Mouse (Mus musculus) embryonic fibroblast, embryonic 13.5 days (primary cell): ENCODE data around the gene Cd96. TPM values are rescaled to one million over a fixed set of nuclear protein-coding genes. Genes with fewer than 3 reads are reported as not detected.

Experiments used
- H3K27ac ChIP-seq: 2 replicates; pipeline ENCODE4 v1.5.1; 2012; ENCODE audit warnings: low read length, control low read depth, inconsistent platforms; ENCODE audit not compliant: insufficient read depth
- H3K4me1 ChIP-seq: 2 replicates; pipeline ENCODE4 v1.6.1; 2011; ENCODE audit warnings: low read length; ENCODE audit not compliant: control insufficient read depth, insufficient read depth
- H3K4me3 ChIP-seq: 2 replicates; pipeline ENCODE4 v1.5.1; 2011; ENCODE audit warnings: mild to moderate bottlenecking, control low read depth, low read length; ENCODE audit not compliant: insufficient read depth
- CTCF ChIP-seq: IDR thresholded peaks from 2 replicates; pipeline ENCODE4 v1.5.1; 2011; ENCODE audit warnings: mild to moderate bottlenecking, control low read depth, low read length, moderate library complexity, borderline replicate concordance; ENCODE audit not compliant: insufficient read depth
- POLR2A ChIP-seq: IDR thresholded peaks from 2 replicates; pipeline ENCODE4 v1.6.1; 2011; ENCODE audit warnings: low read depth, mild to moderate bottlenecking, control low read depth, low read length, moderate library complexity
- polyA plus RNA-seq: library from polyadenylated mRNA; stranded (reverse); fragments of >200 nt; gene quantifications from 2 replicates; pipeline ENCODE4 v1.2.4, GENCODE M21; 2011; ENCODE audit warnings: low read depth; ENCODE audit not compliant: missing spikeins, insufficient read length

The Cd96 gene
- polyA plus RNA-seq, 1 experiment = 0.32 TPM

DNA sequence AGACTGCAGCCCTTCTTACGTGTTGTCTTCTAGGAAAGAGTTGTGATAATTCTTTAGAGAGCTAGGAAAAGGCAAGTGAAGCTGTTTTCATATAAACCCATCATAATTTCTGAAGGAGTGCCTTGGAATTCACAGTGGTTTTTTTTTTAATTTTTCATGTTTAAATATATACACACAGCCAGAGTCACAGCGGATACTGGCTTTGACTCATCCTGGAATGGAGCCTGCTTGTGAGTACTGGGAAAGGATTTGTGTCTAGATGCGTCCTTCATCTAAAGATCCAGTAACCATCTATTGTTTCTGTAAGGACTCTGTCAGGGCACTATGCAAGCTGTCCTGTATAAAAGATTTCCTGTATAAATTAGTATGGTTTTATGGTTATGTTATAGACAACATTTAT is 52.1 kb downstream of the Cd96 start:
- TF ChIP-seq CTCF (no peak), POLR2A (no peak)
- 0 out of 2 replicates have a peak, but pooled peaks cover 2% of the 10 kb centered on the region for H3K4me1 ChIP-seq
- no peak overlapping the region for H3K4me3 ChIP-seq
- peak overlapping the region; percentile 75 for H3K27ac ChIP-seq

DNA sequence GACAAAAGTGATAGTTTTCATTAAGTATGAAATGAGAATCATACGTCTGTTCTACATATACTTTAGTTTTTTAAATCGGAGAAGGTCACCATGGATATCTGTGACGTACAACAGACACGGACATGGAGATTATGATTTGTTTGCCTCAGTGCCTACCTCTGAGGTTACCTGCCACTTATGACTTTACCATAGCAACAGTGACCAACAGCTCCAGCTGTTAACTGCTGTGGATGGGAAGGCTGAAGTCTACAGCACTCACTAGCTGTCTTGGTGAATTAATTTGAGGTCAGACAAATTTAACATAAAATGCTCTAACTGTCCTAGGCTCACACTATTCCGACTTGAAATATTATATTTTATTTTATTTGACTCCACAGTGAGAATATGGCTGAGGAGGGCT is 56.8 kb downstream of the Cd96 start:
- H3K27ac ChIP-seq = no peak overlapping the region
- TF ChIP-seq POLR2A = no peak
- no peak for TF ChIP-seq CTCF
- H3K4me3 ChIP-seq = no peak overlapping the region
- H3K4me1 ChIP-seq = 0 out of 2 replicates have a peak, but pooled peaks cover 2% of the 10 kb centered on the region

DNA sequence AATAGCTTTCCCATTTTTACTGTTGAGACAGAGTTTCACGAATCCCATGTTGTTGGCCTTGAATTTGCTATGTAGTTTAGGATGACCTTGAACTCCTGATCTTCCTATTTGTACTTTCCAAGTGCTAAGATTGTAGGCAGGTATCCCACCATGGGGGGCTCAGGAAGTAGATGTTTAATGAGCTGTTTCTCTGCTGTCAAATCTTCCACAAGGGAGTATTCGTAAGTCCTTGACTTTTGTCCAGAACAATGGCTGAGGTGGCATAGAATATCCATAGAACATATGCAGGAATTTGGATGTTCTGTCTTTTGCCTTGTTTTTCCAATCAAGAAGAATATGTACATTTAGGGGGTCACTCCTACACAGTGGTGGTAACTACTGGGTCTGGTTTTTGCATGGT is 73.1 kb downstream of the Cd96 start:
- Histone ChIP-seq H3K4me1 (no peaks in the 10 kb centered on the region), H3K4me3 (no peak overlapping the region), H3K27ac (no peak overlapping the region)
- TF ChIP-seq POLR2A (no peak), CTCF (no peak)

DNA sequence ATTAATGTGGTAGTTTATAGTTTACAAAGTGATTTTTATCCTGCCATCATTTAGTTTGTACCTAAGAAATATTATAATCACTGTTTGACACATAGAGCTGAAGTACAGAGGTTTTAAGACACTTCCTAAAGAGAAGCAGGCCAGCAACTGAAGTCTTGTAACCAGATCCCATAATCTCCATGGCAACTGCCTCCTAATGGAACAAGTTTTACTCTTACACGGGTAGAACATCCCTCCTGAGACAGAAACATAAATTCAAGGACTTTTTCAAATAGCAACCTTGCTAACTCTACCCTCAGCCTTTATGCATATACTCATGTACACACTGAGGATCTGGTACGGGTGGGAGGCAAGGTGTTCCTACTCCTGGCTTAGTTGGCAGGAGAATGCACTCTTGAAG is 83.8 kb downstream of the Cd96 start:
- no peaks in the 10 kb centered on the region for H3K4me1 ChIP-seq
- H3K27ac ChIP-seq = no peak overlapping the region
- no peak overlapping the region for H3K4me3 ChIP-seq
- no peak for TF ChIP-seq POLR2A
- TF ChIP-seq CTCF = no peak

DNA sequence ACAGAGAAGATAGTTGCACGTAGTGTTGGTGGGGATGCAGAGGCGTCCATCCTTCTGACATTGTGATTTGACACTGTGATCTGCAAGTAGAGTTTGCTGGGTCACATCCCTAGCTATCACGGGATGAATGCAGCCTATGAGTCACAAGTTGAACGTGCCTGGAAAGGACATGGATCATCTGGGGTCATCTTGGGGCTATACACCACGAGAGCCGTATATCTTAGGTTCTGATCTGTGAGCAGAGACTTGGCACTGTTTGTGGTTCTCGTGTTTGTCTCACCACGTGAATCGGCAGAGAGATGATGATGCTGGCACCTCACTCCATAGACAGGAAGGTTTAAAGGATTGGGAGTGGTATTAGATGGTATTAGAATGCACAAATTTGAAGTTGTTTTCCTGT is 86.2 kb downstream of the Cd96 start:
- Histone ChIP-seq H3K27ac (no peak overlapping the region), H3K4me1 (no peaks in the 10 kb centered on the region), H3K4me3 (no peak overlapping the region)
- TF ChIP-seq POLR2A (no peak), CTCF (no peak)

DNA sequence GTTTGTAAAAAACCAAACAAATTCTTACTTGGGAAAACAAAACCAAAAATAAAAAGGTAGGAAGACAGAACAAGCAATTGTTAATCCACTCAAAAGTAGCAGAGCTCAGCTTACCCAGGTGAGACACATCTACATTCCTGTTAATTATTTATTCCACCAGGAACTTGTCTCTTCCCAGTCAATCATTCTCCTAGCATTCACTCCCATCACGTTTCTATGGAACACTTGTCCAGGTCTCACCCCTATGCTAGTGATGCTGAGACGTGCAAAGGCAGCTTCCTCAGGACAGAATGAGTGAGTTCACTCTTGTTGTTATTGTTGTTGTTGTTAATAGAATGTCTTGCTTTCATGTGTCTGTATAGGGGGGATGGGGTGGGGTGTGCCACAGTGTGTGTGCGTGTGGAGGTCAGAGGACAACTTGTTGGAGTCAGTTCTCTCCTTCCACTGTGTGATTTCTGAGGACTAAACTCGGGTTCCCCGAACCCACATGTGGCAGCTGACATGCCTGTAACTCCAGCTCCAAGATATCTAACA is 97.0 kb downstream of the Cd96 start:
- H3K4me1 ChIP-seq = no peaks in the 10 kb centered on the region
- TF ChIP-seq CTCF (no peak), POLR2A (no peak)
- H3K4me3 ChIP-seq = no peak overlapping the region
- no peak overlapping the region for H3K27ac ChIP-seq

DNA sequence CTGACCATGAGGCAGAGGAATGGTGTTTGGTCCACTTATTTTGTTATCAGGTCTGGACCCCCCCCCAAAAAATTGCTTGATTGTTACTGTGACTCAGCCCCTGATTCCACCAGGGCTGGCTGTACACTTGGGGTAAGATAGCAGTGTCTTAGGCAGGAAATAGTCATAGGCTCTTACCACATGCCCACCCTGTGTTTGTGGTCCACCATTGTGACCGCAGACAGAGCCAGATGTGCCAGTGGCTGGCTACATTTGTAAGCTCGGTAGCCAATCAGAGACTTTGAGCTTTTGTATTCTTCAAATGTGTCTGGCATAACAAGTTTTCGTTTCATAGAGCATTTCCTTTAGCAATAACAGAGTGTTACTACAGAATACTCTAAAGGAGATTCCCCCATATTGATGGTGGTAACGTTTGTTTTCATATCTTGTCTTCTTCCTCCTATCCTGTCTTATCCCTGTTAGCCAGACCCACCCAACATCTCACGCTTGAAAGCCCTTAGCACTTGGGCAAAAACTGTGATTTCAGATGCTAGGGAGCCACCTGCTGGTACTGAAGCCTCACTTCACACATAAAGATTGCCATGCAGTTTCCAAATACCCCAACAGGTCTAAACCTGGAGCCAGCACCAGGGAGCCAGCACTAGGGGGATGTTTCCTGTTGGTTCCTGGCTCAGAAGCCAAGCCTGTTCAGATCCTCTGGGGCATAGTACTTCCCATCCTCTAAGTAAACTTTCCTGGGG is 97.7 kb downstream of the Cd96 start:
- peak; percentile 39; the same call in 1 of the 2 replicates for TF ChIP-seq CTCF
- TF ChIP-seq POLR2A = no peak
- no peaks in the 10 kb centered on the region for H3K4me1 ChIP-seq

DNA sequence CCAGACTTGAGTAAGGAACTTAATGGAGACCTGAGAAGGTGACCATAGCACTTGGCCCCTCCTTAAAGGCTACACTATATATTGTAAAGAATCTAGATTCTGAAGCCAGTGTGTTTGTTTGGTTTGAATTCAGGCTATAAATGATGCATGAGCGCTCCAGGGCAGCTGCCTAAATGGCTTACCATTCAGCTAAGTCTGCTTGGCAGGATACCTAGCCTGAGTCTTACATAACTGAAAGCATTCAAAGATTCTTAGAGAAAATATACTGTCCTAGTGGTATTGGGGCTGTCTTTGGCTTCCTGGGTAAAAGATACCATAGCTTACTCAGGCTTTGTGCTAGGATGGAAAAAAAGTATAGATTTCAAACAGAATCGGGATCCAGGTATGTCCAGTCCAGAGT is 98.7 kb downstream of the Cd96 start:
- H3K4me3 ChIP-seq = no peak overlapping the region
- no peaks in the 10 kb centered on the region for H3K4me1 ChIP-seq
- no peak overlapping the region for H3K27ac ChIP-seq
- no peak for TF ChIP-seq CTCF
- TF ChIP-seq POLR2A = no peak

More for the DNA sequence above, 97.7 kb downstream of the Cd96 start:
- Histone ChIP-seq H3K4me3 (no peak overlapping the region), H3K27ac (no peak overlapping the region)

DNA sequence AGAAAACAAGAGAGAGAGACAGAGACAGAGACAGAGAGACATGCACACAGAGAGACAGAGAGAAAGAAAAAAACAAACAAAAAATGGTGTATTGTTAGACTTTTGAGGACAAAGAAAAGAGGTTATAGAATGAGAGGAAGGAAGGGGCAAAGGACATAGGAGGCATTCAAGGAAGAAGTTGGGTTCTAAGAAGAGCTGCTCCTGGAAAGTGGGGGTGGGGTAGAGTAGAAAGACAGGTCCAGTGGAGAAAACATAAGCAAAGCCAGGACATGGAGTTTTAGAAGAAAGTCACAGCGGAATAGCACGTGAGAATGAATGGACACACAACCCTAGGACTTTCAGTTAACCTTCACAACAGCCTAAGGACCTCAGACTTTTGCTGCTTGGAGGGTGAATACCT is 99.7 kb downstream of the Cd96 start:
- TF ChIP-seq POLR2A (no peak), CTCF (no peak)
- Histone ChIP-seq H3K27ac (no peak overlapping the region), H3K4me1 (no peaks in the 10 kb centered on the region), H3K4me3 (no peak overlapping the region)

DNA sequence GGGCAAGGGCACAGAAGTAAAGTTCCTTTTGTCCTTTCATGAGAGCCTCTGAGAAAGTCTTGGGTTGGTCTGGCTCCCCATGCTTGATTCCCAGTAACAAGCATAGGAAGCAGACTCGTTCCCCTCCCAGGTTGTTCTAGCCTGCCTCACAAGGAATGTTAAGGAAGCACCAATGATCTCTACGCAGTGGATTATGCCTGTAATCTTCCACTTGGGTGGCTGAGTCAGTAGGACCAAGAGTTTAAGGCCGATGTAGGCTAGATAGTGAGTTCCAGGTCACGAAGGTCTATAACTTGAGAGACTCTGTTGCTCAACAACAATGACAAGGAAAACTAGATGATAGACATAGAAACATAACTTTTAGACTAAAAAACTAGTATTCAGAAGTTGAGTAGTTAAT is 100.3 kb downstream of the Cd96 start:
- no peaks in the 10 kb centered on the region for H3K4me1 ChIP-seq
- no peak overlapping the region for H3K4me3 ChIP-seq
- TF ChIP-seq CTCF (no peak), POLR2A (no peak)
- no peak overlapping the region for H3K27ac ChIP-seq

DNA sequence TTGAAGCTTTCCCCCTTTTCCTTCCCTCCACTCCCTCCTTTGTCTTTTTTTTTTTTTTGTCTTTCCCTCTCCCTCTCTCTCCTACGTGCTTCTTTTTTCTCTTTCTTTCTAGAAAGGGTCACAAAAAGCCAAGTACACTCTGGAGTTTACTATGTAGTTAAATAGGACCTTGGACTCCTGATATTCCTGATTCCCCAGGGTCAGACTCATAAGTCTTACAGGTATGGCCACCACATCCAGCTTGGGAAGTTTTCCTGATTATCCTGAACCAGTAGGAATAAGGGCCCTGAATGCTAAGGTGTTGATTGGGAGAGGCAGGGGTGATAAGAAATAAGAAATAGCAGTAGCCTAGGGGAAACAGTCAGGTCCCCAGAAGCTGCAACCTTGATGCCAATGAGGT is 100.7 kb downstream of the Cd96 start:
- TF ChIP-seq CTCF (no peak), POLR2A (no peak)
- H3K27ac ChIP-seq = no peak overlapping the region
- no peaks in the 10 kb centered on the region for H3K4me1 ChIP-seq
- no peak overlapping the region for H3K4me3 ChIP-seq

DNA sequence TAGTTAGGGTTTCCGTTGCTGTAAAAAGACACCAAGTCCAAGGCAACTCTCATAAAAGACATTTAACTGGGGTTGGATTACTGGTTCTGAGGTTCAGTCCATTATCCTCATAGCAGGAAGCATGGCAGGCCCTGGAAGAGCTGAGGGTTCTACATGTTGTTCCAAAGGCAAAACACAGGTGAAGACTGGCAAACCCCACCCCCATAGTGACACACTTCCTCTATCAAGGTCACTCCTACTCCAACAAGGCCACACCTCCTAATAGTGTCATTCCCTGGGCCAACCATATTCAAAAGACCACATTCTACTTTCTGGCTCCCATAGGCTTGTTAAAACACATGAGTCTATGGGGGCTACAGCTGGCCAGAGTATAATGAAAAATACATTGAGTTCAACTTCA is 108.4 kb downstream of the Cd96 start:
- no peak overlapping the region for H3K4me3 ChIP-seq
- H3K4me1 ChIP-seq = peaks cover 9% of the 10 kb centered on the region; the same call in 1 of the 2 replicates
- no peak overlapping the region for H3K27ac ChIP-seq
- TF ChIP-seq CTCF (no peak), POLR2A (no peak)
